Mouse (Mus musculus) neutrophil, adult 83 days (primary cell): ENCODE results near the gene Atp1b3. TPM values are rescaled to one million over a fixed set of nuclear protein-coding genes. Genes with fewer than 3 reads are reported as not detected.

Experiments used
- total RNA-seq, 2 experiments: library from RNA; stranded (reverse); gene quantifications; one replicate each; pipeline ENCODE4 v1.2.4; 2023

Atp1b3 gene
- total RNA-seq, result 100 to 1,000 TPM; 110 to 117 TPM

DNA sequence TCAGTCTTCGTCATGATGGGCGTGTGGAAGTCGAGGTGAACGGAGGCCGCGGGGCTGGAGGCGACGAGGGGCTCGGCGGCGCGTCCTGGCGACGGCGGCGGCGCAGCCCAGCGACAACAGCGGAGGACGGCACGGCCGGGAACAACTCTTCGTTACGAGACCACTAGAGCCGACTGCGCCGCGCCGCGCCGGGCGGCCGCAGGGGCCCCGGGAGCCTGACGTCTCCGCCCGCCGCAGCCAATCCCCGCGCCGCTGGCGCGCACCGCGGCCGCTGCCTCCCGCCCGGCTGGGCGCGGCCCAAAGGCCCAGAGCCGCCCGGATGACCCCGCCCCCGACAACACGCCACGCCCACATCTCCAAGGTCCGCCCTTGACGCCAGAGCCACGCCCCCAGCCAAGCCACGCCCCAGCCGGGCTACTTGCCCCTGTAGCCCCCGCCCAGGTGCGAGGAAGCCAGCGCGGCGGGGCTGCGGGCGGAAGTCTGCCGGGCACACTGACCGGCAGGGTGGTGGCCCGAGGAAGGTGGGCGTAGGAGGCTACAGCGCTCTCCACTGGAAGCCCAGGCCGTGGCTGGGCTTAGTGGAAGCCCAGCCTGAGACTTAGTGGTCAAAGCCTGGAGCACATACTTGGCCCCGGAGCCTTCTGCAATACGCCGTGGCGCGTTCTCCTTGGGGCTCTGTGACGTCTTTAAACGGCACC, at the start of gene Atp1b3:
Gene Atp1b3, minus strand, starts transcription at position 302 of the 698 bp plus-strand sequence.

Other genes with a start within 250 kb of the Atp1b3 start
- 10 to 100 TPM; 10.5 to 13.2 TPM for gene Gk5, start 245.1 kb downstream of the Atp1b3 start, total RNA-seq
- gene Tfdp2, start 168.2 kb downstream of the Atp1b3 start, total RNA-seq, result 10 to 100 TPM; 15.2 TPM
- gene Rnf7, start 114.2 kb upstream of the Atp1b3 start, total RNA-seq, result 10 to 100 TPM; 25.1 to 30.6 TPM
- gene Gm28729, start 160.8 kb upstream of the Atp1b3 start, total RNA-seq, result not detected